Mouse (Mus musculus) heart, embryonic 11.5 days (tissue): ENCODE measurements around the gene Synm. TPM values are rescaled to one million over a fixed set of nuclear protein-coding genes. Genes with fewer than 3 reads are reported as not detected.

Experiments used
- ATAC-seq: fragments of 200-750 bp; cut with Nextera tagmentation; replicated peaks from 2 replicates; pipeline ENCODE4 v1.8.0; 2017; ENCODE audit warnings: moderate library complexity; ENCODE audit not compliant: insufficient number of reproducible peaks, low FRiP score, low TSS enrichment
- H3K27ac ChIP-seq: fragments of 300-500 bp; sonication (generic); 2 replicates; pipeline ENCODE4 v1.5.1; 2014; ENCODE audit warnings: mild to moderate bottlenecking, low read depth, low read length
- H3K27me3 ChIP-seq: fragments of 300-500 bp; sonication (generic); 2 replicates; pipeline ENCODE4 v1.6.1; 2014; ENCODE audit warnings: mild to moderate bottlenecking, low read length, mixed read lengths; ENCODE audit not compliant: control insufficient read depth, insufficient read depth
- H3K36me3 ChIP-seq: fragments of 300-500 bp; sonication (generic); 2 replicates; pipeline ENCODE4 v1.6.1; 2014; ENCODE audit warnings: mild to moderate bottlenecking, low read length, moderate library complexity, mixed read lengths; ENCODE audit not compliant: control insufficient read depth, insufficient read depth
- H3K4me1 ChIP-seq: fragments of 300-500 bp; sonication (generic); 2 replicates; pipeline ENCODE4 v1.6.1; 2014; ENCODE audit warnings: low read length; ENCODE audit not compliant: control insufficient read depth, insufficient read depth
- H3K4me2 ChIP-seq: fragments of 300-500 bp; sonication (generic); 2 replicates; pipeline ENCODE4 v1.6.1; 2014; ENCODE audit warnings: mild to moderate bottlenecking, moderate library complexity
- H3K4me3 ChIP-seq: fragments of 300-500 bp; sonication (generic); 2 replicates; pipeline ENCODE4 v1.5.1; 2014; ENCODE audit warnings: low read depth, low read length
- H3K9ac ChIP-seq: fragments of 300-500 bp; sonication (generic); 2 replicates; pipeline ENCODE4 v1.6.1; 2014; ENCODE audit warnings: mild to moderate bottlenecking, low read depth, low read length, moderate library complexity
- H3K9me3 ChIP-seq: fragments of 300-500 bp; sonication (generic); replicated peaks from 2 replicates; pipeline ENCODE4 v1.6.1; 2016; ENCODE audit warnings: low read length; ENCODE audit not compliant: control insufficient read depth
- WGBS: fragments of 180-500 bp; shearing (Covaris S2); extraction: QIAGEN DNeasy Blood & Tissue Kit; methylation state at CpG from one replicate; pipeline ENCODE4 v1.1.7; 2014; ENCODE audit not compliant: insufficient replicate concordance; 5-methylcytosine and 5-hydroxymethylcytosine counted together
- polyA plus RNA-seq: library from polyadenylated mRNA; unstranded; fragments of >200 nt; fragmentation: Nextera tagmentation; extraction: Ambion mirVana; gene quantifications from 2 replicates; pipeline ENCODE4 v1.2.1, GENCODE M21; 2014

Gene Synm
- polyA plus RNA-seq, 1 experiment from 2014 or later = 3.4 TPM

DNA sequence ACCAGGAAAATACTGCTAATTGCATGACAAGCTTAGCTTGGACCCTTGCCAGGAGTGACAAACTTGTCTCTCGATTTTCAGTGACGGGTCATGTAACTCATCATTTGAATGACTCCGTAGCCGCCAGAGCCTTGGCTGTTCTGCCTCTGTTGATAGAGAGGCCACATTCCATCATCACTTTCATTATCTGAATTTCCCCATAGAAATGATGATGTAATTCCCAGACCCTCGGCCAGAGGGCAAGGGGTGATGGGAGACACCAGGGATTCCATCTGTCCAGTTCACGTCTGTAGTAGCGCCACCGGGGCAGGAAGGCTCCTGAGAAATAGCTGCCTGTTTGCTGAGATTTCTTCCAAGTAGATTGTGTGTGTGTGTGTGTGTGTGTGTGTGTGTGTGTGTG, 40.7 kb downstream of the Synm start:
- ATAC-seq = peak; percentile 32; the same call in 1 of the 2 replicates
- no peak overlapping the region for H3K9ac ChIP-seq
- no peaks in the 10 kb centered on the region for H3K27me3 ChIP-seq
- no peak overlapping the region for H3K4me2 ChIP-seq
- H3K9me3 ChIP-seq = no peaks in the 10 kb centered on the region
- no peak overlapping the region for H3K4me3 ChIP-seq
- WGBS = 33% methylated on average over 8 of the region's 8 CpGs
- H3K27ac ChIP-seq = peak overlapping the region; percentile 64
- H3K36me3 ChIP-seq = no peaks in the 10 kb centered on the region
- H3K4me1 ChIP-seq = peaks cover 36% of the 10 kb centered on the region

- H3K4me1 ChIP-seq = peaks cover 37% of the 10 kb centered on the region
- H3K9ac ChIP-seq = no peak overlapping the region
- WGBS = 65% methylated on average over 3 of the region's 3 CpGs
- H3K27me3 ChIP-seq = no peaks in the 10 kb centered on the region
- no peaks in the 10 kb centered on the region for H3K9me3 ChIP-seq
- ATAC-seq = no peak
- peaks cover 5% of the 10 kb centered on the region for H3K36me3 ChIP-seq
- H3K4me2 ChIP-seq = no peak overlapping the region
- H3K4me3 ChIP-seq = no peak overlapping the region
- H3K27ac ChIP-seq = no peak overlapping the region
Observed at GRCm38 (mm10) chr7:67717520-67717919, 42.0 kb downstream of the Synm start.

DNA sequence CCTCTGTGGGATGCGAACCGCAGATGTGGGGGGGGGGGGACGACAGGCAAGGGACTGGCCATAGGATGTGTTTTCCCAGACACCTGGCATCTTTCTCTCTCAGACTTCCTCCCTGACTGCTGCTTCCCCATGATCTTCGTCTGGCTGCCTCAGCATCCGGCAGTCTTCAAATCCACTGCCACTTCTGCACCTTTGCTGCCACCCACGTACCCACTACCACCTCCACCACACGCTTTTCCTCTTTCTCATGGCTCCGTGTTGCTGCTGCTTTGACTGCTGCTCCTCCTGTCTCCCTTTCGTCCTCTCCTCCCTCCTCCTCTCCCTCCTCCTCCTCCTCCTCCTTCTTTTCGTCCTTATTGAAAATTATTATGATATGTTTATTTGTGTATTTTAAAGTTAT, 42.6 kb downstream of the Synm start:
- Histone ChIP-seq H3K9me3 (no peaks in the 10 kb centered on the region), H3K4me3 (no peak overlapping the region), H3K4me1 (peaks cover 37% of the 10 kb centered on the region), H3K27ac (no peak overlapping the region), H3K36me3 (peaks cover 8% of the 10 kb centered on the region), H3K27me3 (no peaks in the 10 kb centered on the region), H3K9ac (no peak overlapping the region), H3K4me2 (no peak overlapping the region)
- WGBS = 78% methylated on average over 10 of the region's 10 CpGs
- no peak for ATAC-seq

DNA sequence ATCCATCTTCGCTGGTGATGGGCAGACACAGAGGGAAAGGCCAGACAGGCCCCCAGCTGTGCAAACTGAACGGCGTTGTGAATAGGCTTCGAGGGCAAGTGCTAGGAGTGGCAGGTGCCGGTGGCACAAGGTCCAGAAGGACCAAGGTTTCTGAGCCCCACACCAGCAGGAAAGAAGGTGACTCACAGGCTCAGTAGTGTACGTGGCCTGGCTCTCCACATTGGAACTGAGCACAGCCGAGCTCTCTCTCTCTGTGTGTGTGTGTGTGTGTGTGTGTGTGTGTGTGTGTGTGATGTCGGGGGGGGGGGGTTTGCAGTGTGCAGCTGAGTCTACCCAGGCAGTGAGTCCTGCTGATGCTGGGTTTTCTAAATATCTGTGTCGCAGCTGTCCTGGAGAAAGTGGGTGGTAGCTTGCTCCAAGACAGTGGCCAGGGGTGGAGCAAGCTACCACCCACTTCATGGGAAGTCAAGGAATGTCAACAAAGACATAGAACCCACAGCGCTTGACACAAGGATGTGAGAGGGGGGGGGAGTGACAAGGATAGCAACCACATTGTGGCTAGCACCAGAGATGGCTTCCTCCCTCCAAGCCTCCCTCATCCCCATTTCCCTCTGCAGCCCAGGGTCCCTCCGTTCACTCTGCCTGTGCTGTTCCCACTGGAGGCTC, 43.2 kb downstream of the Synm start:
- no peak overlapping the region for H3K27ac ChIP-seq
- H3K4me1 ChIP-seq = peaks cover 37% of the 10 kb centered on the region
- no peak for ATAC-seq
- H3K9me3 ChIP-seq = no peaks in the 10 kb centered on the region
- WGBS = 68% methylated on average over 11 of the region's 11 CpGs
- H3K9ac ChIP-seq = no peak overlapping the region
- no peaks in the 10 kb centered on the region for H3K27me3 ChIP-seq
- H3K36me3 ChIP-seq = peaks cover 13% of the 10 kb centered on the region
- no peak overlapping the region for H3K4me2 ChIP-seq
- no peak overlapping the region for H3K4me3 ChIP-seq

DNA sequence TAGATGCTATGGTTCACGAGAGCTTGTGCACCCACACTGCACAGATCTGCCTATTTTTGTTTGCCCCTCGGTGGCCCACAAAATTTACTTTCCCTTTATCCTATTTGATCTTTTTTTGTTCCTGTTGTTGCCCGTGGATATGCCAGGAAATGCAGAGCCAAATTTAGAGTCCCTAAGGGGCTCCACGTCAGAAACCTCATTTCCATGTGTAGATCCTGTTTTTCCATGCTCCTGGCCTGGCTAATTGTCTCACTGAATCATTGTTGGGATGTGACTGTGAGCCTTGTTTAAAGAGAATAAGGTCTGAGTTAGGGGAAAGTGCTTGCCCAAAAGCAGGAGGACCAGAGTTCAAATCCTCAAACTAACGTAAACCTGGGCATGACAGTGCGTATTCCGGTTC, 44.4 kb downstream of the Synm start:
- WGBS = 65% methylated on average over 7 of the region's 7 CpGs
- Histone ChIP-seq H3K4me1 (peaks cover 40% of the 10 kb centered on the region), H3K27ac (no peak overlapping the region; the same call in 1 of the 2 replicates)

DNA sequence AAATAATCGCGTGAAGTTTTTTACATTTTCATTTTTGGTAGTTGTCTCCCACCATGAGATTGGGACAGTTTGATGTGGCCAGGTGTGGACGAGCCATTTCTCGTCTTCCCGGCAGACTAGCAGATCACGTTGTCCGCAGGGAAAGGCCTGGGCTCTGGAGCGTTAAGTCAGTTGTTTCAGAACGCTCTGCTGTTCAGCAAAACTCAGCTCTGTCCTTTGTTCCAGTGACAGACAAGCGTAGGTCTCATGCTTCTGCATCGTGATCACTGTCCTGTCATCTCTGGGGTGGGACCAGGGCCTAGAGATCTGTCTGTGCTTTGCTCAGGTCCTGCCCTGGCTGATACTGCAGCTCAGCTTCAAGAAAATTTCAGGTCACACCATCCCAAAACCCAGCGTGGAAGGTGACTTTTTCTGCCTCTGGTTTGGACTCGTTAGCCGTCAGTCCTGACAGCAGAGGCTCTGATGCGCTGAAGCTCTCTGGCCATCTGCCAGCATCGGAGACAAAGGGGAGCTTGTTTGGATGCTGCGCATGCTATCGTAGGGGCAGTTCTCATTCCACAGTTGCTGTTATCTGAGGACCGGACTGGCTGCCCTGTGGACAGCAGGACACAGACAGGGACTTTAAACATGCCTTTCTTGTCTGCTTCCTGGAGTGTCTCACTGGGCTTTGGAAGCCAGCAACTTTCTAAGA, 45.6 kb downstream of the Synm start:
- H3K4me1 ChIP-seq = peaks cover 40% of the 10 kb centered on the region
- ATAC-seq = peak; percentile 39; the same call in 1 of the 2 replicates
- H3K9me3 ChIP-seq = no peaks in the 10 kb centered on the region
- H3K27me3 ChIP-seq = no peaks in the 10 kb centered on the region
- H3K4me2 ChIP-seq = peak overlapping the region; percentile 19; the same call in 1 of the 2 replicates
- 0 out of 2 replicates have a peak overlapping the region, but pooled peaks have one; percentile 34 for H3K9ac ChIP-seq
- peaks cover 16% of the 10 kb centered on the region for H3K36me3 ChIP-seq
- no peak overlapping the region for H3K4me3 ChIP-seq
- H3K27ac ChIP-seq = peak overlapping the region; percentile 51
- 49% methylated on average over 19 of the region's 19 CpGs for WGBS

More for the DNA sequence above, 44.4 kb downstream of the Synm start:
- Histone ChIP-seq H3K9me3 (no peaks in the 10 kb centered on the region), H3K36me3 (peaks cover 16% of the 10 kb centered on the region), H3K4me3 (no peak overlapping the region), H3K9ac (no peak overlapping the region), H3K4me2 (no peak overlapping the region), H3K27me3 (no peaks in the 10 kb centered on the region)
- no peak for ATAC-seq

- peaks cover 18% of the 10 kb centered on the region for H3K36me3 ChIP-seq
- 47% methylated on average over 7 of the region's 7 CpGs for WGBS
- H3K4me1 ChIP-seq = peaks cover 23% of the 10 kb centered on the region
- H3K27me3 ChIP-seq = no peaks in the 10 kb centered on the region
- H3K4me2 ChIP-seq = no peak overlapping the region
- H3K4me3 ChIP-seq = no peak overlapping the region
- no peak overlapping the region for H3K9ac ChIP-seq
- no peak overlapping the region for H3K27ac ChIP-seq
- no peak for ATAC-seq
- no peaks in the 10 kb centered on the region for H3K9me3 ChIP-seq
Observed at GRCm38 (mm10) chr7:67710216-67710615, 49.3 kb downstream of the Synm start.

GRCm38 (mm10) chr7:67708160-67708559, 51.4 kb downstream of the Synm start:
- no peak overlapping the region for H3K9ac ChIP-seq
- H3K27ac ChIP-seq = no peak overlapping the region
- ATAC-seq = no peak
- no peak overlapping the region for H3K4me2 ChIP-seq
- 82% methylated on average over 6 of the region's 6 CpGs for WGBS
- H3K4me3 ChIP-seq = no peak overlapping the region
- no peaks in the 10 kb centered on the region for H3K27me3 ChIP-seq
- no peaks in the 10 kb centered on the region for H3K9me3 ChIP-seq
- H3K36me3 ChIP-seq = peaks cover 18% of the 10 kb centered on the region
- peaks cover 15% of the 10 kb centered on the region; the same call in 1 of the 2 replicates for H3K4me1 ChIP-seq
